Mouse (Mus musculus) hindbrain, embryonic 16.5 days (tissue): ENCODE results near the gene Fank1. TPM values are rescaled to one million over a fixed set of nuclear protein-coding genes. Genes with fewer than 3 reads are reported as not detected.
"Not testable (repeated sequence)": the region's sequence is repeated elsewhere in the genome, so short reads cannot be mapped to it uniquely, and the experiment has no call there.

Experiments
- ATAC-seq: fragments of 200-750 bp; cut with Nextera tagmentation; 2 replicates; pipeline ENCODE4 v1.8.0; 2017; ENCODE audit warnings: moderate TSS enrichment, moderate library complexity
- H3K27ac ChIP-seq: fragments of 300-500 bp; sonication (generic); 2 replicates; pipeline ENCODE4 v1.5.1; 2014; ENCODE audit warnings: low read depth, mild to moderate bottlenecking, control low read depth, low read length, moderate library complexity
- H3K27me3 ChIP-seq: fragments of 300-500 bp; sonication (generic); replicated peaks from 2 replicates; pipeline ENCODE4 v1.6.1; 2014; ENCODE audit warnings: low read length; ENCODE audit not compliant: control insufficient read depth, insufficient read depth
- H3K36me3 ChIP-seq: fragments of 300-500 bp; sonication (generic); 2 replicates; pipeline ENCODE4 v1.6.1; 2014; ENCODE audit warnings: mild to moderate bottlenecking, low read length, moderate library complexity, mixed read lengths; ENCODE audit not compliant: control insufficient read depth, insufficient read depth
- H3K4me1 ChIP-seq: fragments of 300-500 bp; sonication (generic); 2 replicates; pipeline ENCODE4 v1.6.1; 2014; ENCODE audit warnings: low read depth, low read length; ENCODE audit not compliant: control insufficient read depth, insufficient read depth
- H3K4me2 ChIP-seq: fragments of 300-500 bp; sonication (generic); 2 replicates; pipeline ENCODE4 v1.6.1; 2014; ENCODE audit warnings: mild to moderate bottlenecking, low read length, control low read depth, moderate library complexity
- H3K4me3 ChIP-seq: fragments of 300-500 bp; sonication (generic); 2 replicates; pipeline ENCODE4 v1.5.1; 2014; ENCODE audit warnings: mild to moderate bottlenecking, low read length, control low read depth, moderate library complexity
- H3K9ac ChIP-seq: fragments of 300-500 bp; sonication (generic); 2 replicates; pipeline ENCODE4 v1.6.1; 2014; ENCODE audit warnings: low read depth, mild to moderate bottlenecking, control low read depth, low read length, moderate library complexity
- H3K9me3 ChIP-seq: fragments of 300-500 bp; sonication (generic); 2 replicates; pipeline ENCODE4 v1.6.1; 2014; ENCODE audit warnings: mild to moderate bottlenecking, low read length, moderate library complexity; ENCODE audit not compliant: control insufficient read depth
- WGBS: fragments of 180-500 bp; shearing (Covaris S2); extraction: QIAGEN DNeasy Blood & Tissue Kit; methylation state at CpG from one replicate; pipeline ENCODE4 v1.1.7; 2014; 5-methylcytosine and 5-hydroxymethylcytosine counted together
- polyA plus RNA-seq: library from polyadenylated mRNA; unstranded; fragments of >200 nt; fragmentation: Nextera tagmentation; extraction: Ambion mirVana; gene quantifications from 2 replicates; pipeline ENCODE4 v1.2.1, GENCODE M21; 2015

Fank1 gene
- polyA plus RNA-seq, 1 experiment from 2014 or later: 4.6 TPM

DNA sequence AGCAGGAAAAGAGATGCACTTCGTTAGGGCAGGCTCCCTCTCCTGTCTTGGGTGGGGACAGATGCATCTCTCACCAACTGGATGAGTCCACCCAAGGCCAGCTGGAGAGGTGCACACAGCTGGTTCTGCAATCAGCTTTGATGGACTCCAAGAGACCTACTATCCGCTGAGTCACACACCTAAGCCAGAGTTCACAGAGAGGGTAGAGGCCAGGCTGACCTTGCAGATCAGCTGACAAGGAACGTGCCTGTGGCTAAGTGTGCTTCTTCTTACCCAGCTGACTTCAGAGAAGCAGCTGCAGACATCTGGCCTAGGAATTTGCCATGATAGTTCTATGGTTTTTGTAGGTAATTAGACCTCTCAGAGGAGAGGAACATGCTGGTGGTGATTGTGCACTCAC is 86.5 kb downstream of the Fank1 start:
- Histone ChIP-seq H3K27me3 (no peaks in the 10 kb centered on the region), H3K4me3 (no peak overlapping the region), H3K36me3 (no peaks in the 10 kb centered on the region), H3K9me3 (no peaks in the 10 kb centered on the region; the same call in 1 of the 2 replicates), H3K4me1 (no peaks in the 10 kb centered on the region), H3K4me2 (no peak overlapping the region), H3K27ac (no peak overlapping the region), H3K9ac (no peak overlapping the region)
- ATAC-seq: no peak
- 85% methylated on average over 3 of the region's 3 CpGs for whole genome bisulfite sequencing

DNA sequence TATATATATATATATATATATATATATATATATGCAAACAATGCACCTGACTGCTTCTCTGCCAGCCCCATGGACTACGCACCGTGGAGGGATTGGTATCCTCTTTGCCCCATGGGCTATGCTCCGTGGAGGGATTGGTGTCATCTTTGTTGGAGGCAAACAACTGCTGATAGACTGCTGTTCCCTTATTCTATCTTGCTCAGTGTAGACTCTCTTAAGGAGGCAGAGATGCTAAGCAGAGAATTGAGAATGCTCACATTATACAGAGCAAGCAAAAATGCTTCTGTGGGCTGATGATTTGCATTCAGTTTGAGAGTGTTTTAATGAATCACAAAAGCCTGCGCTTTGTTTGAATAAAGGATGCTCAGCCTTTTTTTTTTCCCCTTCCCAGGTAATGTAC is 87.0 kb downstream of the Fank1 start:
- H3K27me3 ChIP-seq: no peaks in the 10 kb centered on the region
- WGBS: 75% methylated on average over 4 of the region's 4 CpGs
- no peak overlapping the region for H3K4me3 ChIP-seq
- no peaks in the 10 kb centered on the region for H3K36me3 ChIP-seq
- H3K9me3 ChIP-seq: no peaks in the 10 kb centered on the region; the same call in 1 of the 2 replicates
- ATAC-seq: no peak
- no peaks in the 10 kb centered on the region for H3K4me1 ChIP-seq
- H3K9ac ChIP-seq: no peak overlapping the region
- no peak overlapping the region for H3K4me2 ChIP-seq
- no peak overlapping the region for H3K27ac ChIP-seq

DNA sequence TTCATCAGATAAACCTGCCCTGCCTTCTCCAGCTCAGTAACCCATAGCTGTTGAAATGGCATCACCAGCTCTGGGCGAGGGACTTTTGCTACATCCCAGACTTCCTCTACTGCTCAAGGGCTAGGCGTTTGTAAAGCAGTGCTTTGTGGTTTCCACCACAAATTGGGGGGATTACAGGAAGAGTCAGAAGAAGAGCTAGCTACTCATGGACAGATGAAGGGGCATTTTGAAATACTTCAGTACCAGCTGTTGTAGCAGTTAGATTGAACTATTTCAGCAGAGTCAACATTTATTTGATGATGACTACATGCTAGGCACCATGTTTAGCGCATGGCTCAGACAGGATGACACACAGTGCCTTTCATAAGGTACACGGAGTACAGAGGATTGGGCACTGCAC is 93.6 kb downstream of the Fank1 start:
- Histone ChIP-seq H3K4me1 (no peaks in the 10 kb centered on the region), H3K27ac (no peak overlapping the region), H3K4me2 (no peak overlapping the region), H3K4me3 (no peak overlapping the region), H3K27me3 (no peaks in the 10 kb centered on the region), H3K9ac (no peak overlapping the region), H3K36me3 (no peaks in the 10 kb centered on the region), H3K9me3 (no peaks in the 10 kb centered on the region)
- no peak for ATAC-seq
- 90% methylated on average over 4 of the region's 4 CpGs for WGBS

DNA sequence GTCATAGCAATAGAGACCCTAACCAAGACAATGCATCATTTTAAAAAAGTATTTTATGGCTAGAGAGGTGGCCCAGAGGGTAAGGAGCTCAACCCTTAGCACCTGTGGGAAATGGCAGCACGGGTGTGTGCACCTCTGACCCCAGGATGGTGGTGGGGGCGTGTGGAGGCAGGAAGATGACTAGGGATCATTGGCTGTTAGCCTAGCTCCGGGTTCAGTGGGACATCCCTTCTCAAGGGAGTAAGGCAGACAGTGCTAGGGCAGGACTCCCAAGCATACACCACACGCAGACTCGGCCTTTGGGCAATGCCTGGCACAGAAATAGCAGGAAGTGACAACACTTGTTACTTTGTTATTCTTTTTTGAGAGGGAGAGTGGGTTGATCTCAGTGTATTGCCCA is 96.0 kb downstream of the Fank1 start:
- H3K4me2 ChIP-seq: no peak overlapping the region
- no peak for ATAC-seq
- H3K27ac ChIP-seq: no peak overlapping the region
- H3K9me3 ChIP-seq: no peaks in the 10 kb centered on the region
- H3K4me3 ChIP-seq: no peak overlapping the region
- H3K9ac ChIP-seq: no peak overlapping the region
- H3K27me3 ChIP-seq: no peaks in the 10 kb centered on the region
- H3K36me3 ChIP-seq: no peaks in the 10 kb centered on the region
- whole genome bisulfite sequencing: 77% methylated on average over 5 of the region's 5 CpGs
- no peaks in the 10 kb centered on the region for H3K4me1 ChIP-seq

DNA sequence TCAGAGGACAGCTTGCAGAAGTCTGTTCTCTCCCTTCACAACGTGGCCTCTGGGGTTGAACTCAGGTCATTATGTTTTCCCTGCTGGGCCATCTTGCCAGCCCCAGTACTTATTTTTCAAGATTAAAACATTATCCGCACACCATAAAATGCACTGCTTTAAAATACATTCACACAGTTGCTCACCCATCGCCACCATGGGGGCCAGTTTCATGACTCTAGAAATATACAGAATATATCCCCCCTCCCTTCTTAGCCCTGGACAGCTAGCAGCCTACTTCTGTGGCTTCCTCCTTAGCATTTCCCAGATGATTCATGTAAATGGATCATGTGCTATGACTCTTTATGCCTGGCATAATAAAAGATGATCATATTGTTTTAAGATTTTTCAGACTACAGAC is 99.5 kb downstream of the Fank1 start:
- H3K27ac ChIP-seq: no peak overlapping the region
- no peak for ATAC-seq
- H3K4me3 ChIP-seq: no peak overlapping the region
- H3K4me1 ChIP-seq: no peaks in the 10 kb centered on the region
- no peak overlapping the region for H3K9ac ChIP-seq
- no peaks in the 10 kb centered on the region for H3K9me3 ChIP-seq
- no peak overlapping the region for H3K4me2 ChIP-seq
- 72% methylated on average over 3 of the region's 3 CpGs for WGBS
- H3K36me3 ChIP-seq: no peaks in the 10 kb centered on the region
- H3K27me3 ChIP-seq: no peaks in the 10 kb centered on the region

DNA sequence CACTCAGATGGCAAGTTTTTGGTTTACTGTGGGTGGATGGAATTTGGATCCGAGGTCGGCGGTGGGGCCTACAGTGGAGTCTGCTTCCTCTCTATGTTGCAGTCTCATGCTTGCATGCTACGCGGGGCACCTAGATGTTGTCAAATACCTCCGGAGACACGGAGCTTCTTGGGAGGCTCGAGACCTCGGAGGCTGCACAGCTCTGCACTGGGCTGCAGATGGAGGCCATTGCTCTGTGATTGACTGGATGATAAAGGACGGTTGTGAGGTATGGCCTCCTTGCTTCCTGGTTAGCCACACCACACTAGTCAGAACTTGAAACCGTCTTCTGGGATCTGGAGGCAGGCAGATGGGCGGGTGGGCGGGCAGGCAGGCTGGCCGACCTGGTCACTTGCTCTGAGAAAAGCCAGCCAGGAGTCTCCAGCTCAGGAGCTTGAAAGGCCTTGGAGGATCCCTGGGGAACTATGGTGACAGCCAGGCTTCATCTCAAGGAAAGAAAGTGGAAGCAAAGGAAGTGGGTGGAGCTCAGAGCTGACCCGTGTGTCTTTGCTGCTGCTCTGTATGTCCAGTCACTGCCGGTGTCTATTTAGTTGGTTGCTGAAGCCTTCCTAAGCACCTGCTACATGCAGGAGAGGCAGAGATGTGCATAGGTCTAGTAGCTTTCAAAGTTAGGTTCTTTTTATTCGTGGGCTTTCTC is 100.1 kb downstream of the Fank1 start:
- Histone ChIP-seq H3K9ac (no peak overlapping the region), H3K9me3 (no peaks in the 10 kb centered on the region), H3K4me3 (no peak overlapping the region), H3K27ac (no peak overlapping the region), H3K4me1 (no peaks in the 10 kb centered on the region), H3K4me2 (no peak overlapping the region), H3K36me3 (no peaks in the 10 kb centered on the region), H3K27me3 (no peaks in the 10 kb centered on the region)
- no peak for ATAC-seq
- whole genome bisulfite sequencing: 84% methylated on average over 17 of the region's 17 CpGs

DNA sequence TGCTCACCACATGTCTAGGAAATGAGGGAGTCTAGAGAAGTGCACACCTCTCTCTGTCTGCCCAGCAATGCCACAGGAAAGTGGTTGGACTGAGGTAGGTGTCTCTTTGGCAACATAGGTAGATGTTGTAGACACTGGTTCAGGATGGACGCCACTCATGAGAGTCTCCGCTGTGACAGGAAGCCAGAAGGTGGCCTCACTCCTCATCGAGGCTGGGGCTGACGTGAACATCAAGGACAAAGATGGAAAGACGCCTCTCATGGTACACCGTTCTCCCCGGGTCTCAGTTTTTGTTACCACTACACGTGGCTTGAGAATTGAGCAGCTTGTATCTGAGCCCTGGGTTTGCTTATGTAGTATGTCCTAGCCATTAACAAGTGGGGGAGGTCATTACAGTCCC is 103.1 kb downstream of the Fank1 start:
- no peak overlapping the region for H3K4me2 ChIP-seq
- no peak overlapping the region for H3K4me3 ChIP-seq
- H3K36me3 ChIP-seq: no peaks in the 10 kb centered on the region
- no peak overlapping the region for H3K9ac ChIP-seq
- ATAC-seq: no peak
- H3K4me1 ChIP-seq: no peaks in the 10 kb centered on the region
- H3K27ac ChIP-seq: no peak overlapping the region
- 94% methylated on average over 8 of the region's 8 CpGs for WGBS
- H3K27me3 ChIP-seq: no peaks in the 10 kb centered on the region
- no peaks in the 10 kb centered on the region for H3K9me3 ChIP-seq

DNA sequence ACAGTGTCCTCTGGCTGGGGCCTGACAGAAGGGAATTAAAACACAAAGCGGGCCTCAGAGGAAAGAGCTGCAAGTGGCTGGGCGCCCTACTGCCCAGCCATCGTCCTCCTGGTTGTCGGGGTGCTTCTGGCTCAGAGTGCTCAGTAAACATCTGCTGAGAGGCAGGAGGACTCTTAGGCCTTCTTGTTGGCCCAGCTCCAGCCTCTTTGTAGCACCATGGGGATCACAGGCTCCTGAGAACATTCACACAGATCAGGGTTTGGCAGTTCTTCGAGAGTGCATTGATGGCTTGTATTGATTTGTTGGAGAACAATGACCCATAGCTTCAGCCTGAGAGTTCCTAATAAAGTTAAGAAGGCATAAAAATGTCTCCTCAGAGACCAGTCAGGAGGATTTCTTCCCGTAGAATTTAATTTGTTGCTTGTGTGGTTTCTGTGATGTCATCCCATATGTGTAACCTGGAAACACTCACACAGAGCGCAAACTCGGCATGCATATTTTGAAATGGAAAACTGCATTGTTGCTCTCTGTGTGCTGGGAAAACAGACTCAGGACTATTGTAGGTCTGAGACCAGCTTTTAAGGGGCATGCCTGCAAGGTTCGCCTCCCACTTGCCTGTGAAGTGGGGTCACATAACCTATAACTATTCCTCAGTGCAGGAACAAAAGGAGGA is 108.2 kb downstream of the Fank1 start:
- 53% methylated on average over 4 of the region's 9 CpGs for WGBS
- H3K27me3 ChIP-seq, H3K4me2 ChIP-seq, H3K36me3 ChIP-seq, H3K9me3 ChIP-seq, H3K27ac ChIP-seq, ATAC-seq, H3K4me1 ChIP-seq, H3K9ac ChIP-seq, H3K4me3 ChIP-seq: not testable (repeated sequence)

DNA sequence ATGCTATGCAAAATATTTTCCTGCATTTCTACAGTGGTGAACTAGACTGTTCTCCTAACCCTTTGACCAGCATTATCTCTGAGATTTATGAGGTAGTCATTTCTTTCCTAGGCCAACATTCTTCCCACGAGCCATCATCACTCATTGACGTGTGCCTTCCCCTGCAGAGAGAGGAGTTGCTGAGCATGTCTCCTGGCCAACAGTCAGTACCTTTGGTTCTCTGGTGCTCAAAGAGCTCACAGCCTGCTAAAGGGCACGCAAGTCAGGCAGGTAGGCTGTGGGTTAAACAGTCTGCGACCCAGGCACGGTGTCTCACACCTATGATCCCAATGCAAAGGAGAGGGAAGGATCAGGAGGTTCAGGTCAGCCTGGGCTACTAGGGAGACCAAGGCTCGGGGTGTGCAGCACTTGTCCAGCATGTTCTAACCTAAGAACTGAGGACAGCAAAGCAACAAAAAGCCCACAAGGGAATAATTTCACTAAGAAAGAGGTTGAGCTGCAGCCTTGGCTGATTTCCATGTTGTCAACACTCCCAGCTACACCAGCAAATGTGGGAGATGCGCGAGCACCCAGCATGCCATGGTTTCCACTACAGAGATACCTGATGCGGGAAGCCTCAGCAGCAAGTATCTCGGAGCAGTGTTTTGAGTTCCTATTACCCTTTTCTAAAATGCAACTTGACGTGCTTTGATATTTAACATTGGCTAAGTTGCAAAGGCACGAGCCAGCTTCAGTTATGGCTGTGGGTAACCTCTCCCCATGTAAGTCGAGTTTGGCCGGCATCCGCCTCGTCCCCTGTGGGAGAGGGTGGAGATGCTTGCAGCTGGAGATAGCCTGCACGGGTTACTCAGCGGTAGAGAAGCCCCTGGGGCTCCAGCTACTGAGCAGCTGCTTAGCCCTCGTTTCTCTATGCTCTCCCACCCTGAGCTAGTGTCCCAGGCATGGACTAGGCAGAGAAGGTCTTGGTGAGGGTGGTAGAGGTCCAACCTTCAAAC is 112.6 kb downstream of the Fank1 start:
- Histone ChIP-seq H3K9ac (no peak overlapping the region), H3K9me3 (no peaks in the 10 kb centered on the region), H3K4me3 (no peak overlapping the region), H3K4me1 (no peaks in the 10 kb centered on the region), H3K4me2 (no peak overlapping the region), H3K36me3 (no peaks in the 10 kb centered on the region), H3K27me3 (no peaks in the 10 kb centered on the region), H3K27ac (no peak overlapping the region)
- no peak for ATAC-seq
- 83% methylated on average over 19 of the region's 19 CpGs for WGBS
